Mouse (Mus musculus) common myeloid progenitor, adult 5-6 weeks (primary cell): ENCODE measurements around the gene Calhm2. TPM values are rescaled to one million over a fixed set of nuclear protein-coding genes. Genes with fewer than 3 reads are reported as not detected.
"Not testable (repeated sequence)": the region's sequence is repeated elsewhere in the genome, so short reads cannot be mapped to it uniquely, and the experiment has no call there.

ENCODE experiments used
- ATAC-seq: replicated peaks from 2 replicates; pipeline ENCODE4 v1.8.0; 2016; ENCODE audit warnings: low read depth, mild to moderate bottlenecking, moderate TSS enrichment, inconsistent platforms; ENCODE audit not compliant: poor library complexity, severe bottlenecking
- total RNA-seq: library from RNA; stranded (forward); fragments of 200-1000, 187-1606 nt; gene quantifications from 2 replicates; pipeline ENCODE4 v1.2.3, GENCODE M21; 2017

The Calhm2 gene
- total RNA-seq, 1 experiment from 2014 or later = 17.6 TPM

DNA sequence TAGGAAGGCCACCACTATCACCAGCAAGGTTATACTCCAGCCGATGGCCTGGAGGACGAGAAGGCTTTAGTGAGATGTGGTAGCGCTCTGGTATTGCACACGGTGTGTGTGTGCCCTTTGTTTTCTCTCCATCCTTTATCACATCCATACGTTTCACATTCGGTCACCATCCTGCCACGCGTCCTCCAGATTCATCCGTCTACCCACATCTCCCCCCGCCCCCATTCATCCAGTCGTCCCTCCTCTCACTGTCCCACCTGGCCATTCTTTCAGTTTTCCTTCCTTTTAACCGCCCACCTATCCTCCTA, 13.9 kb upstream of the Calhm2 start:
- no peak for ATAC-seq

DNA sequence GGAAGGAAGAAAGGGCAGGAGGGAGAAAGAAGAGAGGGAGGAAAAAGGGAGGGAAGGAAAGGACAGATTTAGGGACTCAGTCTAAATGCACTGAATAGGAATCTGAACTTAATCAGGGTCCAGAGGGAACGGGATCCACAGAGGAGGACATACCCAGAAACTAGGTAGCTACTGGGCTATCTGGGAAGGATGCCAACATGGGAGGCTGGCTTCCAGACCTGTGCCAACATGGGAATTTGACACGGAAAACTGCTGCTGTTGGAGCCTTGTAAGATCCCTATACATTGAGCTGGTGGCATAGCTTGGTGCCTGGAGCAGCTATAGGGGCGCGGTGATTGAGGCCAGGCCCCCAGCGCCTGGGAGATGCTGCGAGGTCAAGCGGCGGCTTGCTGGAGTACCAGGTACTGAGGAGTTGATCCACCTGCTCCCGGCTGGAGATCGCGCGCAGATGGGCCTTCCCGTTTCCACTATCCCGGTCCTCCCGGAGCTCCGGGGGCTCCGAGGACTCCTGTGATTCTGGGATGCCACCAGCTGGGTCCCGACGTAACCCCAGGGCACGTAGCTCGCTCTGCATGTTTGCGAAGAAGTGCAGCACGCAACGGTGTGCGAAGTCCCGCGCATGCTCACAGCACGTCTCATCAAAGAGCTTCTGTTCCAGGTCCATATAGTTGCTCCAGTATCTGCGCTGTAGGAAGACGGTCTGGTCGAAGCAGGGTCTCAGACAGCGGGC, 13.4 kb upstream of the Calhm2 start:
- no peak for ATAC-seq

DNA sequence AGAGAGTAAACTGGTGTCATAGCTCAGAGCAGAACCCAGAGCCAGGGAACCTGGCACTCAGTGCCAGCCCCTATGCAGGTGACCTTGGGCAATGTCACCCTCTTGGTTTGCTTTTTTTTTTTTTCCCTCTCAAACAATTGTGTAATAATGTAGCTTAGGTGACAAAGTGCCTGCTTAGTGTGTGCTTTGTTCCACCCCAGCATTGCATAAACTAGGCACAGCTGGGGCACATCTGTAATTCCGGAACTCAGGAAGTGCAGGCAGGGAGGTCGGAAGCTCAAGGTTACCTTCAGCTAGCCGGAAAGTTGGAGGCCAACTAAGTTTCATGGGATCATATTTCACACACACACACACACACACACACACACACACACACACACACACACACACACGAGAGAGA, 11.8 kb upstream of the Calhm2 start:
- no peak for ATAC-seq

DNA sequence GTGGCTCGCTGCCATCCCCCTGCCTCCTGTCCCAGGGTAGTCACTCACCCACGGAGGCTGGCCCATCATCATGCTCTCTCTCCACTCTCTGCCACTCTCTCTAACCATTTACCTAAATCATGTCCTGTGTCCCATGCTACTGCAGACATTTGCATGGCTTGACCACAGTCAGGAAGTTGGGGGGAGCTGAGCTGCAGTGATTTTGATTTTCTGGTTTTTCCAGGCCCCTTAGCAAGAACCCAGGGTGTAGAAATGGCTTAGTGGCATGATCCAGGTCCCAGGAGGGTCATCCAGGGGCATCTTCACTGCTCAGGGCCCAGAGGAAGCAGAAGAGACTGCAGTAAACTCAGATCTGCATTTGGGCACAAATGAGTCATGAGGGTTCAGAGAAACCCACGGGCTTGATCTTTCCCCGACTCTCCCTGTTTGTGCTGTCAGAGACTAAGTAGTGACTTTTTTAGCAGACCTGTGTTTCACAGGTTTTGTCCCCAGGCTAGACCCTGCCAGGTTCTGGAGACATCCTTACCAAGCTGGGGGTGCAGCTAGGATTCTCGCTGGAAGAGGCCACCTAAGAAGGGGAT, 10.3 kb upstream of the Calhm2 start:
- no peak for ATAC-seq

DNA sequence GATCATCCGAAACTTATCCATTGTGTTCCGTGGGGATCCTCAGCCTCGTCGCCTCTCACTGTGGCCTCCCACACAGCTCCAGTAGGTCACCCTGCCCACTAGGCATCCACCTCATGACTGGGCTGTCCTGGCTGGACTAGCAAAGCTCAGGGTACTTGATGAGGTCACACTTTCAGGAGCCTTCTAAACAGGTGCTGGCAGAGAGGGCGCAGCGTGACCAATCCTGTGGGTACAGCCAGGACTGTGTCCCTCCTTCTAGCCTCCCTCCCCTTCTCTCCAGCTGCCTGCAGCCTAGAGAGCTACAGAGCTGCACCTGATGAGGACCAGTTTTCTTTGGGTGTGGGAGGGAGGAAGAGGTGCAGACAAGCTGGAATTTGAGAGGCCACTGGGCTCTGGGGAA, 6.1 kb upstream of the Calhm2 start, which contains the start of gene Calhm1:
TSS of gene Calhm1 (minus strand) at position 101 of the 400 bp plus-strand sequence.
- ATAC-seq = no peak

DNA sequence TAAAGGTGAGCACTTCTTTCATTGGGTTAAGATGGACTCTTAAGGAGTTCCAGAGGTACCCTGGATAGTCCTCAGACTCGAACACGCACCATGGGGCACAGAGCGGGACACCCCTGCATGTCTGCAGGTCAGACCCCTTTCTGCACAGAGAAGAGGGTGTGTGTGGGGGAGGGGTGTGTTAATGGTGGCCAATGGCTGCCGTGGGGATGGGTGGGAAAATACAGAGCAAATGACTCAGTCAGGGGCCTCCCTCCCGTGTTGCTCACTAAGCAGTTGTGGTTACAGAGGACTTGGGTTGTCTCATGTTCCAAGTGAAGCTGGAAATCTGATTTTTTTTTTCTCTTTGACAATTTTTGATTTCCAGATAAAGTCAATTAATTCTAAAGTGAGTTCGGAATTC, 4.3 kb upstream of the Calhm2 start:
- no peak for ATAC-seq

DNA sequence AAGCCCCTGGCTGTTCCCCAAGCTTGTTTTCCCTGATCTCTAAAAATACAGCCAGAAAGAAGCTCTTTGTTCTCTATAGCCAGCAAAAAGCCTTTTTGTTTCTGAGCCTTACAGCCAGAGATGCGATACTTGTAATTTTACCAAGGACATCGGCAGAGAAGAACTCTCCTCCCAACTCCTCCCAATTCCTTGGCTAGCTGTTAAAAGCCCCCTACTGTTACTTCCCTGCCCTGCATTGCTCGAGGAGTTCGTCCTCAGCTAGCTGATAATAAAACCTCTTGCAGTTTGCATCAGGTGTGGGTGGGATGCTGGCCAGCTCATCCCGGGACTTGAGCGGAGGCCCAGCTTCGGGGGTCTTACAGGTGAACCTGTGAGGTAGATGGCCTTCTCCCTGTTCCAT, 1.5 kb upstream of the Calhm2 start:
- not testable (repeated sequence) for ATAC-seq

DNA sequence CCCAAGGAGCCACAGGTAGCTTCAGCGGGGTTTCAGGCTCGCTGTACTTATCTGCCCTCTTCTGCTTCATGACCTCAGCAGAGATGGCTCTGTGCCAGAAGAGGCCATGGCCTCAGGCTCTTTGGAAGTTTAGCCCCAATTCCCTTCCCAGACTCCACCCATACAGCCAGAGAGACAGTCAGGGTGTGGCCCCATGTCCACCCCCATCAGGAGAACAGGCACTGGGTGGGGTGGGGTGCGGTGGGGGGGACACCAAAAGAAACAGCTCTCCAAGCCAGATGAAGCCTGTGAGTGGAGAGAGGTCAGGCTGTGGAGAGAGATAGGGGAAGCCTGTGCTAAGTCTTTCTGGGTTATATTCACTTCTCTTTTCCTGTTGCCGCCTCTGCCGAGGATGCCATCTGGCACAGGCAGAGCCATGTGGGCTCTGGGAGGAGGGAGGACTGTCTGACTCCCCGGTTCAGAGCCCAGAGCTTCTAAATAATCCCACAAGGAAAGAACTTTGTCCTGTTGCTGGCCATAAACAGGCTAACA, 978 bp downstream of the Calhm2 start:
- ATAC-seq = peak; percentile 59

DNA sequence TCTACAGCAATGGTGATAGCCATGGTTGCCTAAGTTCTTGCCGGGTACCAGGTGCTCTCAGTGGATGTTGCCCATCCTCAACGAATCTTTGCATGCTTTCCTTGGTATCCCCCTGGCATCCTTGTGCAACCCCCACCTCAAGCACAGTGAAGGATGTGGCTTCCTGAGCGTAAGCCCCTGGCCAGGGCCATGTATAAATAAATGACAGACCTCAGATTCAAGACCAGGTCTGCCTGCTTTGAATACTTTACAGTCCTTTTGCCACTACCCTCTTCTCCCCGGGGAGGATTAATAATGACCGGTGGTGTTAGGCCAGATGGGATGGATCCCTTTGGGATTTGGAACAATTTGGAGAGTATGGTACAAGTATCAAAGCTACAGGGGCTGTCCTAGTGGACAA, 1.9 kb downstream of the Calhm2 start:
- ATAC-seq = no peak

DNA sequence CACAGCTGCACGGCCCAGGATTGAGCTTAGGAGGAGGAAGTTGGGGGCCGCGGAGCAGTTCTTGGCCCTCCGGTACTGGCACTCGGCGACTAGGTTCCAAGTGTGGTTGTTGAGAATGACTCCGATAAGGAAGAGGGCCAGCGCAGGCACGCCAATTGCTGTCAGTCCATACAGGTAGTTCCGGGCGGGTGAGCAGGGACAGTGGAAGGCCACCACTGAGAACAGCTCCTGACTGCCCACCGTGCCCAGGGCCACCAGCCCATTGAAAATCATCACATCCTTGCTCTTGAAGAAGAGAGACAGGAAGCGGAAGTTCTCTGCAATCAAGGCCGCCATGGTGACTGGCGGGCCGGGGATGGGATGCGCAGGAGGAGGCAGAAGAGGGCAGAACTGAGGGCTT, 2.5 kb downstream of the Calhm2 start:
- no peak for ATAC-seq

DNA sequence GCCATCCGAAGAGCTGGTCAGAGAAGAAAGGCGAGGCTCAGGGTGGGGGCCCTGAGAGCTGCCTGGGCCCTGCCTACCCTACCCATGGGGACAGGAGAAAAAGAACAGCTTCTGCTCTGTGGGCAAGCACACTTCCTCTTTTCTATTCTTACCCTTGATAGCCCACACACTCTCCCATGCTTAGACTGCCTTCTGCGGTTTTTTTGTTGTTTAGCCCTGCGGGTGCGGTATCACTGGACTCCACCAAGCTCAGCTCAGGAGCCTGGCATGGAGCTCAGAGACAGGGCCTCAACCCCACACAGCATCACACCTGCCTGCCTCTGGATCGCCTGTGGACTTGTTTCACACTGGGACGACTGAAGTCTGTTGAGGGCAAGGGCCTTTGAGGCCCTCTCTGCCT, 4.9 kb downstream of the Calhm2 start:
- ATAC-seq = peak; percentile 72

DNA sequence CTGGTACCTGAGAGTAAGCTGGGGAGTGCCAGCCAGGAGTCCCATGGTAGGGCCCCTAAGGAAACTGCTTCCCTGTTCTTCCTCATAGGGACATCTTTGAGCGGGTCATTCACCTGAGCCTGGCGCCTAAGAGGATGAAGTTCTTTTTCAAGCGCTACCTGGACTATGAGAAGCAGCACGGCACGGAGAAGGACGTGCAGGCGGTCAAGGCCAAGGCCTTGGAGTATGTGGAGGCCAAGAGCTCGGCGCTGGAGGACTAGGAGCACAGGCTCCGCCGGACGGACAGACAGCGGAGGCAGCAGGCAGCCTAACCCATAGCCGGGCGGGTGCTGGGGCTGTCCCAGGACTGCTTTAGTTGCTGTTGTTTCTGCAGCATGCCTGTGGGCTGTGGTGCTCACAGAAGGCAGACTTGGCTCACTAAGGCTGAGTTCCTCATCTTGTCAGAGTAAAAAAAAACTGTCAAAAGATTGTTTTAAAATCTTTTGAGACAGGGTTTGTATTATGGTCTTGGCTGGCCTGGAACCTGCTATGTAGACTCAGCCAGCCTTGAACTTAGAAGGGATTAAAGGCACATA, 7.5 kb downstream of the Calhm2 start:
- ATAC-seq = no peak

DNA sequence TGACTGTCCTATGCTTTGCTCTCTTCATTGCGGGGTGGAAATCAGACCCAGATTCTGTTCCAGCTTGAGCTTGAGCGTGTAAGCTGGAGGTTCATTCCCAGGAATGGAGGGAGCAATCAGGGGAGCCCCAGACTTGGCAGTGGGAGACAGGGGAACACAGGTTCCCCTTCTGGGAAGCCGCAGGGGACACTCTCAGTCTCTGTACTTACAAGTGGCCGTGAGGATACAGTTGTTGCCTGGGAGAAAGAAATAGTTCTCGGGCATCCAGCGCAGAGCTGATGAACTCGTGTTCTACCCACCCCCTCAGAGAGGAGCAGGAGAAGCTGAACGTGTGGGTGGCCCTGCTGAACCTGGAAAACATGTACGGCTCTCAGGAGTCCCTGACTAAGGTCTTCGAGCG, 9.3 kb downstream of the Calhm2 start:
- no peak for ATAC-seq

DNA sequence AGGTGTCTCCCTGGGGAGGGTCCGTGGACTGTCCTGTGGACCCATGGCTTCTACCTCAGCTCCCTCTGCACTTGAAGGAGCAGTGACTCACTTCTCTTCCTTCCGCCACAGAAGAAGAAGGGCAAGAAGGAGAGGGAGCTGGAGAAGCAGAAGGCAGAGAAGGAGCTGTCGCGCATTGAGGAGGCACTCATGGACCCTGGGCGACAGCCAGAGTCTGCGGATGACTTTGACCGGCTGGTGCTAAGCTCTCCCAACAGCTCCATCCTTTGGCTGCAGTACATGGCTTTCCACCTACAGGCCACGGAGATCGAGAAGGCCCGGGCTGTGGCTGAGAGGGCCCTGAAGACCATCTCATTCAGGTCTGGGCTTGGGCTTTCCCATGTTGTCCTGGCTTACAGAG, 9.9 kb downstream of the Calhm2 start:
- ATAC-seq = no peak

DNA sequence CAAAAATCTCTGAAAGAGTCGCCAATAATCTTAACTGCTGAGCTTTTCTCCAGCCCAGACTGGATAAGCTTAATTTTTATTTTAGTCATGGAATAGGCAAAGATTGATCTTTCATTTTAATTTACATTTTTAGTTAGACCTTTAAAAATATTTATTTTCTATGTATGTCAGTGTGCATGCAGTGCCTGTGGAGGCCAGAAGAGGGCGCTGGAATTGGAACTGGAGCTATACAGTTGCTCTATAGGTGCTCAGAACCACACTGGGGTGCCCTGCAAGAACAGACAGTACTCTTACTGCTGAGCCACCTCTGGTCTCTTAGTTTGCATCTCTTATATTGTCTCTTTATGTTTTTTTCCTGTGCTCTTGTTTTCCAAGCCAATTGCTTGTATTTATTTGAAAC, 15.3 kb downstream of the Calhm2 start:
- ATAC-seq = peak; percentile 69; the same call in 1 of the 2 replicates

DNA sequence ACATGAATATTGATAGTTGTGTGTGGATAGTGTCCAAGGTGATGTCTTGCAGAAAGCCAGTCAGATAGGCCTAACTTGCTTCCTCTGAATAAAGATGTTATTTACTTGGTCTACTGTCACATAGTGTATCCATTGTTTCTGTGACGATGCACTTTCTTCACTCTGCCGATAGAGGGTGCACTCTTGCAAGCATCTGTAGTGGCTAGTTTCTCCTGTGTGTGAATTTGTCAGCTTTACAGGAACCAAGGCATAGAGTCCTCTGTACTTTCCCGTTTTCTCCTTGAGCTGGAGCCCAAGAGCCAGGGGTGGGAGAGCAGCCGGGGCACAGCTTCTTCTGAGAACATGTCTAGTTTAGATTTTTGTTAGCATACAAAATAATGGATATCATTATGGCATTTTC, 17.0 kb downstream of the Calhm2 start:
- ATAC-seq = peak; percentile 78

DNA sequence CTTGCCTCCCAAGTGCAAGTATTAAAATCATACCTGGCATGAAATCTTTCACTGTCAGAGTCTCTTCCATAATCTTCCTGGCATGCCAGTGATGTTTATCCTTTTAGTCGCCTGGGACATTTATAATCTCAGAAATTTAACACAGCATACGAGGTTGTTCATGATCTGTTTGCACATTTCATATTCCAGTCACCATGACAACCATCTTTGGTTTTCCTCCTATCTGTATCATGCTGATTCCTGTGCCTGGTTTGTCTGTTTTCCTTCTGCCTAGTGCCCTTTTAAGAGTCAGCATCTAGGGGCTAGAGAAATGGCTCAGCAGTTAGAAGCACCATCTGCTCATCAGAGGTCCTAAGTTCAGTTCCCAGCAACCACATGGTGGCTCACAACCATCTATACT, 19.5 kb downstream of the Calhm2 start:
- no peak for ATAC-seq

DNA sequence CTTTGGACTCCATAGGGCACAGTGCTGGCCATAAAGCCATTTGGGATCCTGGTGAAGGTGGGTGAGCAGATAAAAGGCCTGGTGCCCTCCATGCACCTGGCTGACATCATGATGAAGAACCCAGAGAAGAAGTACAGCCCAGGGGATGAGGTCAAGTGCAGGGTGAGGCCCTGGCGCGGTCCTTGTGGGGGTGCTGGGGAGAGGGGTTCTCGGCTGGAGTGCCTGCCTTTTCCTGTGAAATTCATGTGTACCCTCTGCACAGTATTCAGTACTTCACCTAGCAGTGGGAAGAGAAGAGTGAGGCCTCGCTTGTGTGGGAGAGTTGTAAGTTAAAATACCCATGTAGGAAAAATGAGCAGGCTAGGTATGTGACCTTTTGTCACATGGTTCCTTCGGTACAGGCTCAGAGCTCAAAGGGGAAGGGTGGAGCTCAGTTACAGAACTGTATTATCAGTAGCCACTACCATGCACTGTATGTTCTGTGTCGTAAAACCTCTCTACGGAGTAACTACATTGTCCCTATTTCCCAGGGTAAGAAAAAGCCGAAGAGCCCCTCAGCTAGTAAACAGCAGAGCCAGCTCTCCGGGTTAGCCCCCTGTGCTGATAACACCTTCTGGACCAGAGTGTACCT, 33.3 kb downstream of the Calhm2 start:
- ATAC-seq = no peak

DNA sequence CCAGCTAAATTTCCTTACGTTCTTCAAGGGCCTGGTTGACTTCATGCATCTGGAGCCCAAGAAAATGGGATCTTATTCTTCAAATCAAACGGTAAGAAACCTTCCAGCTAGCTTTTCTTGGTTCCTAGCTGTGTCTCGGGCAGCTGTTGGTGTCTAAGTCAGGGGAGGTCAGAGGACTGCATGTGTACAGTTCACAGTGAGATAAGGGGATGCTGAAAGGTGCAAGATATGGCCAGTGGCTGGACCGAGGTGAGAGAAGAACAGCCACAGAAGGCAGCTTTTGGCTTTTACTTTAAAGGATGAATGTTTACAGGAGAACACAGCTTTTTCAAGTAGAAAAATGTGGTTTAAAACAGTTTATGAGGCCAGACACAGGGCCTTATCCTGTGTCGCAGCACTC, 37.0 kb downstream of the Calhm2 start:
- no peak for ATAC-seq

DNA sequence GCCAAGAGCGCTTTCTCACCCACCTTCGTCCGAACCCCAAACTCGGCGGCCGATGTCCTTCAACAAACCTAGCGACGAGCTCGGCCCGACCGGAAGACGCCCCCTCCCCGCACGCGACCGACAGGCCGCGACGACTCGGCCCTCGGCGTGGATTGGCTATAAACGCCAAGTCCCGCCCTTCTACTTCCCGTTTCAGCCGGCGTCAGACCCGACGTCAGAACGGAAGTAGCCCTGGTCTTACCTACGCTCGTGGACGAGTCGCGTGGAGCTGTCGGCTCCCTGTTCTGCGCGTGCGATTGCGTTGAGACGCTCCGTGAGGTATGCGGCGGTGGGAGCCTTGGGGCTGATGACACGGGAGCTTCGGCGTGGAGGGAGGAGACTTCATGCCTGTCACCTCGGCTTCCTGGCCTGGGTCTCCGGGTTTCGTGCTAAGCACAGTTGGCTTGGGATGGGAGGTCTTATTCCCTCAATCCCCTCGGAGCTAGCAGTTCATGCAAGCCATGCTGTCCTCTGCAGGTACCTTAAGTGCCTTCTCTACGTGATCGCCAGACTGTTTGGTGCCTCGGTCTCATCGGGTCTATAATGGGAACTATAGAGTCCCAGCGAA, 47.4 kb downstream of the Calhm2 start, which contains the start of the genes Usmg5 and Pdcd11:
TSS of gene Usmg5 (minus strand) at position 98 of the 607 bp plus-strand sequence.
TSS of gene Pdcd11 (plus strand) at position 219 of the 607 bp plus-strand sequence.
- ATAC-seq = peak; percentile 98
